Comparison of ENCODE assay signal across 17 mouse cellular contexts in genomic region chr11:61540642-61541041, GRCm38 (mm10). TPM values are rescaled to one million over a fixed set of nuclear protein-coding genes. Genes with fewer than 3 reads are reported as not detected.
"Had no signal": no experiment of that assay in that cellular context is flagged by ENCODE, and none has a peak within 500 bp of the region (broad histone marks: within the 10 kb centered on the region; RNA-seq: fewer than 3 reads in every experiment).

No protein-coding gene starts in this region.

- H3K4me1 ChIP-seq: limb, embryonic 12.5 days; limb, embryonic 15.5 days had no signal

- H3K4me3 ChIP-seq: left cerebral cortex, adult 2 months; limb, embryonic 12.5 days; limb, embryonic 15.5 days; lung, embryonic 15.5 days had no signal

- H3K27ac ChIP-seq: hindbrain, postnatal 0 days; limb, embryonic 12.5 days; limb, embryonic 15.5 days; liver, embryonic 14.5 days; lung, embryonic 15.5 days had no signal

- DNase-seq: layer of hippocampus, postnatal 36 days; left cerebral cortex, postnatal 4 days; lung, adult 18-20 months; lung, postnatal 14 days; lung, postnatal 4 days; midbrain, embryonic 14.5 days; thymus, adult 18-20 months; thymus, postnatal 36 days had no signal

- H3K27me3 ChIP-seq: limb, embryonic 12.5 days; limb, embryonic 15.5 days; lung, embryonic 15.5 days had no signal

RNA-seq across cellular contexts. Expression of gene Epn2, which starts 38.8 kb away (rescaled TPM):
- total RNA-seq: megakaryocyte progenitor cell, adult 5-6 weeks had no signal

RNA-seq across cellular contexts. Expression of gene Mfap4, which starts 55.4 kb away (rescaled TPM):
- total RNA-seq: megakaryocyte progenitor cell, adult 5-6 weeks; megakaryocyte-erythroid progenitor cell, adult 5-6 weeks had no signal
- polyA plus RNA-seq: inflammation-experienced regulatory T-cells, adult 6 months had no signal
